Mouse (Mus musculus): ENCODE results near the gene Map3k14.

DNA sequence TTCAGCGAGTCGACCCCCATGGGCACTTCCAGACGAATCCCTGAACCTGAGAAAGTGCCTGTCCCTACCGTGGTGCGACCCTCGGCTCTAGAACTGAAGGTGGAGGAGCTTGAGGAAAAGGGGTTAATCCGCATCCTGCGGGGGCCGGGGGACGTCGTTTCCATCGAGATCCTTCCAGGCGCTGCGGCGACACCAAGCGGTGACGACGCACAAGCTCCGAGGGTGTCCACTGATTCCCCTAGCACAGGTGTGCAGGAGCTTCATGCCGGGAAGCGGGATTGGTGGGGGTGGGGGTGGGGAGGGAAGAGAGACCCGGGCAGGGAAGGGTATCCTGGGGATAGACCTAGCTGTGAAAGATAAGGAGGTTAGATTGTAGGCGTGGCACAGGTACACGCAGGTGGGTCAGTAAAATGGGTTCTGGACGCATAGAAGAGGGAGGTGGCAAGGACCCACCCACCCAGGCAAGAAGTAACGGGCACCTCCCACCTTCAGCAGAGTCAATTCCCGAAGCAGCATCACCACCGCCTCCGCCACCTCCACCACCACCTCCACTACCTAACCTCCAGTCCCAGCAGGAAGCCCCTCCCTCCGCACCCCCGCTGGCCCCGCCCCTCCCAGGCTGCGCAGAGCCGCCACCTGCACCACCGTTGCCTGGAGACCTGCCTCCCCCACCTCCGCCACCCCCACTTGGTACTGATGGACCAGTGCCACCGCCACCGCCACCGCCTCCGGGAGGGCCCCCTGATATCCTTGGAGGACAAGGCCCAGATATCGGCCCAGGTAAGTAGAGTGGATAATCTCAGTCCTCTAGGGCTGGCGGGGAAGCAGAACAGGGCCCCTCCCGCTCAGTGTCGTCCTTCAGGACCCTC is 74.1 kb downstream of the Map3k14 start:
- no peak for TF ChIP-seq CTCF (IDR thresholded peaks at IDR 0.05 in 2 of 3, conservative IDR thresholded peaks at IDR 0.05 in 1 of 3; ENCODE audit: control insufficient read depth in 1 of 3, insufficient read depth in 1 of 3, low read depth in 2 of 3, low read length in 3 of 3, poor library complexity in 1 of 3, severe bottlenecking in 1 of 3)
- no peak for TF ChIP-seq RAD21 (IDR thresholded peaks at IDR 0.05; ENCODE audit: low read depth, low read length)
- TF ChIP-seq ZC3H11A (IDR thresholded peaks at IDR 0.05; ENCODE audit: low read depth, low read length) = no peak
- no peak for TF ChIP-seq POLR2A (IDR thresholded peaks at IDR 0.05; ENCODE audit: control insufficient read depth in 1 of 2, insufficient read depth in 1 of 2, low read depth in 1 of 2, low read length in 2 of 2, poor library complexity in 1 of 2)
- no peak for TF ChIP-seq CHD1 (IDR thresholded peaks at IDR 0.05; ENCODE audit: low read depth, low read length)
- TF ChIP-seq USF1 (IDR thresholded peaks at IDR 0.05; ENCODE audit: low read depth, low read length) = no peak
- no peak for TF ChIP-seq SIN3A (IDR thresholded peaks at IDR 0.05; ENCODE audit: low read length)

Data from MEL (cell line).